Mouse (Mus musculus) left cerebral cortex, adult 2 months (tissue): ENCODE data around the gene Kcnv2. TPM values are rescaled to one million over a fixed set of nuclear protein-coding genes. Genes with fewer than 3 reads are reported as not detected.

ENCODE experiments used
- DNase-seq, 2 experiments: peaks; one replicate each; pipeline ENCODE4 v3.0.0; 2021 to 2022; ENCODE audit warnings: low spot score in 2 of 2, mixed read lengths in 1 of 2; ENCODE audit errors: extremely low spot score in 1 of 2
- H3K27ac ChIP-seq: fragments of 200-600 bp; 2 replicates; pipeline ENCODE4 v1.8.1; 2022
- H3K4me3 ChIP-seq: fragments of 200-600 bp; 2 replicates; pipeline ENCODE4 v1.8.1; 2022
- CTCF ChIP-seq: fragments of 200-600 bp; IDR thresholded peaks from 2 replicates; pipeline ENCODE4 v1.8.1; 2022; ENCODE audit warnings: antibody characterized with exemption, mild to moderate bottlenecking, moderate library complexity
- intact Hi-C: fragments of 180-260 bp; cut with DNase I; formaldehyde crosslinking; loops from one replicate; pipeline ENCODE4 v1.15.1; 2025
- total RNA-seq, 2 experiments: library from RNA; stranded (reverse); gene quantifications; 2 replicates each; pipeline ENCODE4 v1.2.3; 2021

Kcnv2 gene
- total RNA-seq, 2 experiments from 2014 or later, result not detected

GRCm38 (mm10) chr19:27370174-27370573 is 47.8 kb downstream of the Kcnv2 start:
- Histone ChIP-seq H3K27ac (no peak overlapping the region), H3K4me3 (no peak overlapping the region)
- intact Hi-C loops, result no loop called here
- TF ChIP-seq CTCF, result no peak
- DNase-seq, result no peak

GRCm38 (mm10) chr19:27370784-27371183 is 48.4 kb downstream of the Kcnv2 start:
- intact Hi-C loops, result no loop called here
- Histone ChIP-seq H3K27ac (no peak overlapping the region), H3K4me3 (no peak overlapping the region)
- TF ChIP-seq CTCF, result no peak
- no peak for DNase-seq

GRCm38 (mm10) chr19:27379712-27380401 is 57.5 kb downstream of the Kcnv2 start:
- intact Hi-C loops, result no loop called here

GRCm38 (mm10) chr19:27382131-27382530 is 59.7 kb downstream of the Kcnv2 start:
- TF ChIP-seq CTCF, result no peak
- DNase-seq, result no peak
- intact Hi-C loops, result no loop called here
- Histone ChIP-seq H3K27ac (no peak overlapping the region), H3K4me3 (no peak overlapping the region)

More at GRCm38 (mm10) chr19:27379712-27380401, 57.5 kb downstream of the Kcnv2 start:
- Histone ChIP-seq H3K27ac (no peak overlapping the region), H3K4me3 (no peak overlapping the region)
- DNase-seq, result no peak
- TF ChIP-seq CTCF, result no peak

GRCm38 (mm10) chr19:27383266-27383665 is 60.9 kb downstream of the Kcnv2 start:
- H3K27ac ChIP-seq, result no peak overlapping the region
- TF ChIP-seq CTCF, result no peak
- no peak for DNase-seq
- intact Hi-C loops, result no loop called here
- no peak overlapping the region for H3K4me3 ChIP-seq

- no peak overlapping the region for H3K27ac ChIP-seq
- DNase-seq, result no peak
- no peak for TF ChIP-seq CTCF
- intact Hi-C loops, result no loop called here
- no peak overlapping the region for H3K4me3 ChIP-seq
These were observed 62.9 kb downstream of the Kcnv2 start for GRCm38 (mm10) chr19:27385304-27385703.

Other genes with a start within 250 kb of the Kcnv2 start
- gene Vldlr, start 106.1 kb upstream of the Kcnv2 start, total RNA-seq, result 10 to 100 TPM; 55.9 to 59.0 TPM
- gene Pum3, start 107.2 kb downstream of the Kcnv2 start, total RNA-seq, result 10 to 100 TPM; 54.5 to 57.6 TPM